Mouse (Mus musculus): ENCODE measurements around the gene Pus3.

DNA sequence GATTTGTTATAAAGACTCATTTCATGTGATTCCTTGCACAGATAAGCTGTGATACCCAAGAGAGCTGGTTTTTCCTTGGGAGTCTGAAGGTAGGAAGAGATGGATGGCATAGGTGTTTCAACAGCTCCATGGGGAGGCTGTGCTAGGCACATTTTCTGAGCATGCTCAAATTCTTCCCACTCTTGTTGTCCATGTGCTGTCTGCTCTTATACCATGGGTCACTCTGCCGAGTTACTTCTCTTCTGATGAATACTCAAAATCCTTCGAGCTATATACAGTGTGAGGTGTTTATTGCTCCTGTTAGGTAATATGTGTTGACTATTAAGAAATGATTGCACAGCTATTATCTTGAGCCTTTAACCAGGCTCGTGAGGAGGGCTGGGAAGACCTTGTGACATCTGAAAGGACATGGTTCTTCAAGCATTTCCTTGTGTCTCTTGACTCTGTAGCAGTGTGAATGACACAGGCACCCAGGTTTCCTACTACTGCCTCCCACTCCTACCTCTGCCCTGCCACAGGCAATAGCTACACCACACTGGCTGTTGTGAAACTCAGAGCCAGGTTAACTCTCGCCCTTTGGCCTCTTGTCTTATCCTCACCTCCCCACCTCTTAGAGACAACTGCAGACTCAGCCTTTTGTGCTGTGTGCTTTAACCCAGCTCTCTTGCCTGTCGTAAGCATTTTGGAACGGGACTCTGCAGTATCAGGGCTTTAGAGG lies 37.6 kb upstream of the Pus3 start:
- TF ChIP-seq CTCF (IDR thresholded peaks at IDR 0.05; ENCODE audit: low read depth), result no peak
- no peak for TF ChIP-seq EP300 (optimal IDR thresholded peaks at IDR 0.05)
